Mouse (Mus musculus) heart, postnatal 14 days (tissue): ENCODE data around the gene Zfp784. TPM values are rescaled to one million over a fixed set of nuclear protein-coding genes. Genes with fewer than 3 reads are reported as not detected.
A peak's percentile ranks its signal among the peaks of the same experiment; 100 is the strongest.
"Not testable (repeated sequence)": the region's sequence is repeated elsewhere in the genome, so short reads cannot be mapped to it uniquely, and the experiment has no call there.

ENCODE experiments used
- DNase-seq, 2 experiments: peaks; one replicate each; pipeline ENCODE4 v3.0.0; 2021 to 2022
- intact Hi-C: fragments of 180-260 bp; cut with DNase I; formaldehyde crosslinking; loops from one replicate; pipeline ENCODE4 v1.15.1; 2025
- total RNA-seq, 2 experiments: library from RNA; stranded (reverse); gene quantifications; 2 replicates each; pipeline ENCODE4 v1.2.3; 2021

The Zfp784 gene
- total RNA-seq, 2 experiments from 2014 or later = 5.0 to 6.6 TPM

DNA sequence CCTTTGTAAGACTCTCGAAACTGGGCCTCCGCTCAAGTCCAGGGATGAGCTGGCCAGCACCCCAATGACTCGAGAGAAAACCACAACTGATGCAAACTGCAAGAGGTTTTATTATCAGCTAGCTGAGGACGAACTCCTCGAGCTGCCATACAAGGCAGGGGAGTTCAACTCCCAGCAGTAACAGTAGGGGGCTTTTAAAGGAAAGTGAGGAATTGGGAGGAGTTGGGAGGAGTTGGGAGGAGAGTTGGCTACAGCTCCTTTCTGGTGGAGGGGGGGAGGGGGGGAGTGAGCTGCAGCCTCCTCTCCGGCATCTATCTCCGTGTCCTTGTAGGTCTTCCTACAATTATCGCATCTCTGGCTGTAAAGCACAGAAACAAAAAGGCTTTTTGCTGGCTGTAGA, 35.4 kb downstream of the Zfp784 start:
- intact Hi-C loops, DNase-seq: not testable (repeated sequence)

DNA sequence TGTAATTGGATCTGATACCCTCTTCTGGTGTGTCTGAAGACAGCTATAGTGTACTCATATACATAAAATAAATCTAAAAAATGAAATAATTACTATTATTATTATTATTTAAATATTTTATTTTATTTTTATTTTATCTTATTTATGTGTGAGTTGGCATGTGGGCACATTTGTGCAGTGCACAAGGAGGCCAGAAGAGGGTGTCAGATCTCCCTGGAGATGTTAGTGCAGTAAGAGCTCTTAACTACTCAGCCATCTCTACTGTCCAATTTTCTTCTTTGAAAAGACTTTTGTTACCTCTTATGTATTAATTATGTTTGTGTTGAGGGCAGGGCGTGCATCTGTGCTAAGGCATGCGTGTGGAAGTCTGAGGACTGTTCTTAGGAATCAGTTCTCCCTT, 38.4 kb downstream of the Zfp784 start:
- DNase-seq = no peak

GRCm38 (mm10) chr7:4996934-4997333, 41.3 kb downstream of the Zfp784 start:
- no peak for DNase-seq
- intact Hi-C loops = loop anchor here (2.0 kb wide), 1 partner anchor 16 kb away; no protein-coding TSS in a partner anchor

More for the DNA sequence above, 38.4 kb downstream of the Zfp784 start:
- intact Hi-C loops = no loop called here

GRCm38 (mm10) chr7:4996003-4996895, 42.0 kb downstream of the Zfp784 start, which contains the start of gene Zfp579:
Zfp579 (minus strand) TSS chr7:4996158.
- peak; percentile 91 to 97 for DNase-seq
- intact Hi-C loops = loop anchor here (2.0 kb wide), 1 partner anchor 17 kb away; no protein-coding TSS in a partner anchor

DNA sequence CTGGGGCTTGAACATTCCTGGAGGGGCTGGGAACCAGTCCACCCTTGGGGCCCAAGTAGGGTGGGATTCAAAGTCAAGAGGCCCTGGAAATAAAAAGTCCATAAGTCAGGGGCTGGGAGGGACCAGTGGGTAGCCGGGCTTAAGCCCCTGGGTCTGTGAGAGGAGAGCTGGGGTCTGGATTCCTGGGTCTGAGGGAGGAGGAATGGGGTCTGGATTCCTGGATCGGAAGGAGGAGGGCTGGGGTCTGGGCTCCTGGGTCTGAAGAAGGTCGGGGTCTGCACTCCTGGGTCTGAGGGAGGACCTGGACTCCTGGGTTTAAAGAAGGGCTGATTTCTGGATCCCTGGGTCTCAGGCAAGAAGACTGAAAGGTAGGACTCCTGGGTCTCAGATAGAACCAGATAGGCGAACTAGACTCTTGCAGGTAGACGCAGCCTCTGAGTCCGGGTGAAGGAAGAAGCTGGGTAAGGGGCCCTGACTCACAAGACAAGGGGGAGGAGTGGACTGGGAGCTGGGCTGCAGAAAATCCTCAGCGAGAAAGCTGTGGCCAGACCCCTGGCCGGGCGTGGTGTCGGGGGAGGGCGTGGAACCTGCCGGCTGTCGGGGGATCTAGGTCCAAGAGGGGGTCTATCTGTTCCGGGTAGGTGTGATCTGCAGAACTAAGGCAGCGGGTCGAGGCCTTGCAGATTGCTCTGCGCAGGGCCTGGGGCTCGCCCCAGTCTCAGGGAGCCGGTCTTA, 42.8 kb downstream of the Zfp784 start:
- no peak for DNase-seq
- intact Hi-C loops = loop anchor here (2.0 kb wide), 1 partner anchor 17 kb away; no protein-coding TSS in a partner anchor

DNA sequence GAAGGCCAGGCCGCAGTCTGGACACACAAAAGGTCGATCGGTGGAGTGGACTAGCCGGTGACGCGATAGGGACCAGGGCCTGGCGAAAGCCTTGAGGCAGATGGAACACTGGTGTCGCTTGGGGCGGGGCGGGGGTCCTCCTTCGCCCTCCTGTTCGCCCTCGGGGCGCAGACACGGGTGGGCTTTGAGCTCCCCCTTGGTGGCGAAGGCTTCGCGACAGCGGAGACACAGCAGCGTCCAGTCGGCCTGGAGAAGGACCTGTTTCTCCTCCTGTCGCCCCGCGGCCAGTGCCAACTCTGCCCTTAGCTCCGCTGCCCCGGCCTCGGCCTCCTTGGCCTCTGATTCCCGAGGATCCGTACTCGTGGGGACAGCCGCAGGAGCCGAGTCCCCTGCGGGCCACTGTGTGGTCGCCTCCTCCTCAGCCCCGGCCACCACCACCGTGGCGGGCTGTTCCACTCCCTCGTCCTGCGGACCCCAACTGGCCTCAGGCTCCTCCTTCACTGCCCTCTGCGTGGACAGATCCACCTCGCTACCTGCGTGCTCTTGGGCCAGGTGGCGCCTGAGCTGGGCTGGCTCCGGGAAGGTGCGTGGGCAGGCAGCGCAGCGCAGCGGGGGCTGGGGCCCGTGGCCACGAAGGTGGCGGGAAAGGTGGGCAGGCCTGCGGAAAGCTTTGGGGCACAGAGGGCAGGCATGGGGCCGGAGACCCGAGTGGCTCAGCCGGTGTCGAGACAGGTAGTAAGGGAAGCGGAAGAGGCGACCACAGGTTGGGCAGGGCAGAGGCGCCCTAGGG, 44.1 kb downstream of the Zfp784 start:
- no peak for DNase-seq
- intact Hi-C loops = no loop called here

DNA sequence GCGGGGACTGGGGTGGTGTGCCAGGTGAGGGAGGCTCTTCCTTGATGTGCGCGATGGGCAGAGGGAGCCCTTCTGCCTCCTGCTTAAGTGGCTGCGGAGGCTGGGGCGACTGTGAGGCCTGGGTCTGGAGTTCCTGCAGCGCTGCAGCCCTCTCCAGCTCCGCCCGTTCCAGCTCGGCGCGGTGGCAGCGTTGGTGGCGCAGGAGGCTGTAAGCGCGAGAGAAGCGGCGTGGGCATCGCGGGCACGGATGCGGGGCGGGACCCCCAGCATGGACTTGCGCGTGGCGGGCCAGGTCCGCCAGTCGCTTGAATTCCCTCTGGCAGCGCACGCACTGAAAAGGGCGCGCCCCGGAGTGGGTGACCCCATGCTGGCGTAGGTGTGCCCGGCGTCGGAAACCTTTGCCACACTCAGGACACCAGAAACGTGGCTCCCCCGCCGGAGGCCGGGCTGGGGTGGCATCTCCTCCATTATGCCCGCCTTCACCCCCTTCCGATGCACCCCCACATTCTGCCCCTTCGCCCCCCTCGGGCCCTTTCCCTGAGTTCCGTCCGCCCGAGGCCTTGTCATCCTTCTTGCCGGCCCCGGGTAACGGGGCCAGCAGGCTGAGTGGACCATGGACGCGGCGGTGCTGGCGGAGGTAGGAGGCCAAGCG, 44.8 kb downstream of the Zfp784 start:
- no peak for DNase-seq
- intact Hi-C loops = no loop called here

- intact Hi-C loops = no loop called here
- DNase-seq = no peak
These were observed 50.0 kb downstream of the Zfp784 start for GRCm38 (mm10) chr7:4988250-4988649.

Other genes with a start within 250 kb of the Zfp784 start
- gene Tmem238, start 248.8 kb downstream of the Zfp784 start, total RNA-seq = 1 to 10 TPM; 4.2 to 4.3 TPM
- gene Rpl28, start 245.6 kb downstream of the Zfp784 start, total RNA-seq = 100 to 1,000 TPM; 469 to 532 TPM
- gene Ube2s, start 225.9 kb downstream of the Zfp784 start, total RNA-seq = 100 to 1,000 TPM in 1 of 2 experiments, 10 to 100 TPM in 1; 97.9 to 112 TPM
- under 1 TPM in 1 of 2 experiments, not detected in 1; 0.05 TPM for gene Shisa7, start 193.8 kb downstream of the Zfp784 start, total RNA-seq
- 1 to 10 TPM; 3.1 to 4.2 TPM for gene Isoc2b, start 168.2 kb downstream of the Zfp784 start, total RNA-seq
- gene Isoc2a, start 161.3 kb downstream of the Zfp784 start, total RNA-seq = 10 to 100 TPM; 22.9 to 27.0 TPM
- gene Gm36210, start 131.9 kb downstream of the Zfp784 start, total RNA-seq = not detected
- gene Zfp628, start 123.2 kb downstream of the Zfp784 start, total RNA-seq = 1 to 10 TPM; 9.4 to 9.6 TPM
- gene Nat14, start 116.4 kb downstream of the Zfp784 start, total RNA-seq = 1 to 10 TPM; 5.9 to 6.1 TPM
- gene Ssc5d, start 112.7 kb downstream of the Zfp784 start, total RNA-seq = 1 to 10 TPM; 7.8 TPM
- 10 to 100 TPM in 1 of 2 experiments, 1 to 10 TPM in 1; 4.2 to 11.6 TPM for gene Sbk2, start 74.0 kb downstream of the Zfp784 start, total RNA-seq
- 10 to 100 TPM; 14.9 to 37.3 TPM for gene Sbk3, start 67.3 kb downstream of the Zfp784 start, total RNA-seq
- 10 to 100 TPM; 14.3 to 18.1 TPM for gene Zfp579, start 42.3 kb downstream of the Zfp784 start, total RNA-seq
- 1 to 10 TPM; 8.1 to 8.6 TPM for gene Zfp524, start 24.0 kb downstream of the Zfp784 start, total RNA-seq
- gene Fiz1, start 23.7 kb downstream of the Zfp784 start, total RNA-seq = 10 to 100 TPM; 17.0 to 20.2 TPM
- gene Gm44973, start 22.9 kb downstream of the Zfp784 start, total RNA-seq = not detected
- 10 to 100 TPM; 18.2 to 19.9 TPM for gene Zfp865, start 18.1 kb downstream of the Zfp784 start, total RNA-seq
- under 1 TPM; 0.17 TPM for gene Ccdc106, start 17.9 kb downstream of the Zfp784 start, total RNA-seq
- not detected for gene 4632433K11Rik, start 4.3 kb downstream of the Zfp784 start, total RNA-seq
- 1 to 10 TPM; 5.5 to 7.9 TPM for gene Zfp580, start 13.1 kb upstream of the Zfp784 start, total RNA-seq
- gene U2af2, start 23.7 kb upstream of the Zfp784 start, total RNA-seq = 10 to 100 TPM; 85.6 to 94.1 TPM
- gene Epn1, start 41.8 kb upstream of the Zfp784 start, total RNA-seq = 100 to 1,000 TPM; 181 TPM
- not detected for gene Rfpl4, start 78.5 kb upstream of the Zfp784 start, total RNA-seq
- 1 to 10 TPM; 5.3 to 5.8 TPM for gene Rasl2-9, start 87.5 kb upstream of the Zfp784 start, total RNA-seq
- gene Vmn1r55, start 111.2 kb upstream of the Zfp784 start, total RNA-seq = not detected
- gene Vmn1r56, start 158.3 kb upstream of the Zfp784 start, total RNA-seq = not detected
- not detected for gene Vmn1r57, start 180.0 kb upstream of the Zfp784 start, total RNA-seq